Mouse (Mus musculus): ENCODE measurements at regions not wholly inside any gene's neighbourhood (a gene's known extent, or its start where the extent isn't known, plus 50 kb on each side); places are given as distances from the start of the nearest gene placed in this dataset.

- no peak for DNase-seq (ENCODE audit: low read depth, low spot score)
Observed at GRCm38 (mm10) chr6:100107066-100107465, 180.2 kb downstream of the Rybp start.

GRCm38 (mm10) chr6:100100565-100101133 is 186.6 kb downstream of the Rybp start:
- no peak for DNase-seq (ENCODE audit: low read depth, low spot score)

- no peak for DNase-seq (ENCODE audit: low read depth, low spot score)
Observed at GRCm38 (mm10) chr6:100096393-100097125, 190.7 kb downstream of the Rybp start.

- DNase-seq (ENCODE audit: low read depth, low spot score), result no peak
Observed at GRCm38 (mm10) chr6:100094653-100095217, 192.6 kb downstream of the Rybp start.

- no peak for DNase-seq (ENCODE audit: low read depth, low spot score)
Observed at GRCm38 (mm10) chr6:100092870-100093269, 194.4 kb downstream of the Rybp start.

DNA sequence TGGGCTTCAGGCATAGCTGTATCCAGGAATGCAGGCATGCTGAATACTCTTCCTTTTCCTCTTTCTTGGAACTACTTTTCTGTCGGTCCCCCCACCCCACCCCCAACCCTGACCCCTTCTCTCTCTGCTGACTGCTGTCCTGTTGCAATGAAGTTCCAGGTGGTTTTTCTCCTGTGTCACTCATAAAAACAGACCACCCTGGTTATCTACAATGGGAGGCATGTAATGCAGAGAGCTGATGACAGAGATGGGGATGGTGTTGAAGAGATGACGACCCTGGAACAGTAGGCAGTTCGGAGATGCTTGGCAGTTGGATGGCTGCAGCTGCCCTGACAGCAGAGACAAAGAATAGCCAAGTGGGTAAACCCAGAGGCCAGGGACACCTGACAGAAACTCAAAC is 195.5 kb downstream of the Rybp start:
- no peak for DNase-seq (ENCODE audit: low read depth, low spot score)

DNA sequence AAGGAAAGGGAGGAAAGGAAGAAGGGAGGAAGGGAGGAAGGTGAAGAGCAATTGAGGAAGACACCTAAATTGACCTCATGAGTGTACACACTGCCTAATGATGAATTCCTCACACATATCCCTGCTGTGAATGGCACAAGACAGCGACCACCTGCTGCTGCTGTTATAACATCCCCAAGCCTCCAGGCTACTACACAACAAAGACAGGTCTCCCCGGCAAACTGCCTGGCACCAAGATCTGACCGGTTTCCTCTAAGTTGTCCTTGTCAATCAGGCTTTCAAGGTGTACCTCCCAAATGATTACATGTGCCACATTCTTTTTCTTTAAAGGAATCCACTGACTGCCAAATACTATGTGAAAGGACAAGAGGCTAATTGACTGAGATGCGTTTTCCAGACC is 198.7 kb downstream of the Rybp start:
- no peak for DNase-seq (ENCODE audit: low read depth, low spot score)

GRCm38 (mm10) chr6:100086807-100087206 is 200.5 kb downstream of the Rybp start:
- DNase-seq (ENCODE audit: low read depth, low spot score), result peak; percentile 56

GRCm38 (mm10) chr6:100085981-100086380 is 201.3 kb downstream of the Rybp start:
- peak; percentile 74 for DNase-seq (ENCODE audit: low read depth, low spot score)

DNA sequence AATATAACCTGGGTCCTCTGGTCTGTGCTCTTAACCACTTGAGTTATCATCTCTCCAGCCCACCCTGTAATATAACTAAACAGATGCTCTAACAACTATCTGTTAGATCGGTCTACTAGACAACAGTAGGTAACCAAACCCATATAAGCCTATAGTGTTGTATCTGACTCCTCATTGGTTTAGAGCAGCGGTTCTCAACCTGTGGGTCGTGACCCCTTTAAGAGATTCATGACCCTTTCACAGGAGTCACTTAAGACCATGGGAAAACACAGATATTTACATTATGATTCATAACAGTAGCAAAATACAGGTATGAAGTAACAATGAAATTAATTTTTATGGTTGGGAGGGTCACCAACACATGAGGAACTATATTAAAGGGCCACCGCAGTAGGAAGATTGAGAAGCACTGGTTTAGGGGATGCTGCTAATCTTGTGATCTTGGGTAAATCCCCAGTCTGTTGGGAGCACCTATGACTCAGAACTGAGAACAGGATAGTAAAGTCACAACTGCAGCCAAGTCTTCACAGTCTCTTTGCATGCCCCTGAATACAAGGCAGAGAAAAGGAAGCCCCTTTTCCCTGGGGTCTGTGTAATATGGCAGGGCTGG is 203.3 kb downstream of the Rybp start:
- peak; percentile 13 for DNase-seq (ENCODE audit: low read depth, low spot score)

GRCm38 (mm10) chr6:100083127-100083526 is 204.2 kb downstream of the Rybp start:
- peak; percentile 31 for DNase-seq (ENCODE audit: low read depth, low spot score)

DNA sequence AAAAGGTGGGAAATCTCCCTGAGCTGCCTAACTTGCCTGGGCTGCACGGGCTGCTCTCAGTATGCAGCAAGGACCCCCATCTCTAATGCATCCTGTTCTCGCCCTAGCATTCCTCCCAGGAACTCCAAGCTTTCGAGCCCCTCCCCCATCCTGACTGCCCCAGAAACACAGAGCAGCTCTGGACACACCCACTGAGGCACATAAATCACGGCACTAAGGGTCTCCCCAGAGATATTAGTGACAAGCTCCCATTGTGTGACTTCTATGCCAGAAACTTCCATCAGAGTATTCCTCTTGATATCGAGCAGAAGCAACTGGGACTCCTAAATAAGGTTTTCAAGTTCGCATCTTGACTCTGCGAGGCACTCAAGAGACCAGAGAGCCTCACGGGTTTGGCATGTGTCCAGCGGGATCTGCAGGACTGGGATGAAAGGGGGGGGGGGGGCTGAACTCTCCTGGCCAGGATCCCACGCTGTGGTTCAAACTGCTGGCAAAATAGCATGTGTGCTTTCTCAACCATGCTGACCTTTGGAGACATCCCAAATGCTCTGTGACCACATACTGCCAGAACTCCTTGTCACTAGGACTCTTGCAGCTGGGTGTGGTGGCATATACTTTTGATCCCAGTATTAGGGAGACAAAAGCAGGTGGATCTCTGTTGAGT is 212.5 kb downstream of the Rybp start:
- DNase-seq (ENCODE audit: low read depth, low spot score), result no peak

DNA sequence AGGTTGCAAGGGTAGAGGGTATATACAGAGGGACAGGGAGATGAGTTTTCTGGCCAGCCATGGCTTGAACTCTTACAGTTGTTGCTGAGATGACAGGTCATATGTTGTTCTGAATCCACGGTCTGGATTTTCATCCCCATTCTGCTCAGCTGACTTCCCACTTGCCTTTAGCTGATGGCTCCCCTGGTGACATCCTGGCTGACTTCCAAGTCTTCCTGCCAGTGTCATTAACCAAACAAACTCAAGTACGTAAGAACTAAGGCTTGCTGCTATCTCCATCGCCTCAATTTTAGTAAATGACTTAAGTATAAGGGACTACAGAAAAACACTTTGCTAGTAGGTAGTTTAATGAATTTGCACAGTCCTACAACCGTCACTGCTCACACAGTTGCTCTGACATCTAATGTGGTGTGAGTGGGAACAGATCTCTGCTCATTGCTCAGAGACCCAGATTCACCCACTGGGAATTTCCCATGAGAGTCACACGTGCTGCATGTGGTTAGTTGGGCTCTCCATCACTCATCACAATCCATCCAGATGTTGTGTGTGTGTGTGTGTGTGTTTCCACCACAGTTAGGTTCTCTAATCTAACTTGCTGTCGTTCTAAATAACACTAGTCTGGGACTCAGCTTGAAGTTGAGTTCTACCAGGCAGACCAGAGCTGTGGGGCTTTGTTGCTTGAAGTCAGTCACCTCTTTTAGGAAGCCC is 214.9 kb downstream of the Rybp start:
- no peak for DNase-seq (ENCODE audit: low read depth, low spot score)

DNA sequence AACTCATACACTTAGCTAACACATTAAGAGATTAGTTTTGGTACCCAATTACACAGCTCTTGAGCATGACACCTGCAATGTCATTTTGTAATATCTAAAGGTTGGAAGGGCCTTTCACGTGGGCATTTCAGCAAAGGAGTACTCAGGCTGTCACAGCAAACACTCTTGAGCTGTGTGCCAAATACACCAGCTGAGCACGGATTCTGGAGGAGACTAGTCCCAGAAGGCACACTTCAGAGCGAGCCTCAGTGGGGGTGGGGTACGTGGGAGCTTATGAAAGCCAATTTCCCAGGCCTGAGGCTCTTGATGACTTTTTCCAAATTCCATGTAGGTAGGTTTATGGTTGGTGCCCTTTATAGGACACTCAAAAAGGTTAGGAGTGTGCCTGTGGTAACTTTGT is 218.1 kb downstream of the Rybp start:
- DNase-seq (ENCODE audit: low read depth, low spot score), result no peak

DNA sequence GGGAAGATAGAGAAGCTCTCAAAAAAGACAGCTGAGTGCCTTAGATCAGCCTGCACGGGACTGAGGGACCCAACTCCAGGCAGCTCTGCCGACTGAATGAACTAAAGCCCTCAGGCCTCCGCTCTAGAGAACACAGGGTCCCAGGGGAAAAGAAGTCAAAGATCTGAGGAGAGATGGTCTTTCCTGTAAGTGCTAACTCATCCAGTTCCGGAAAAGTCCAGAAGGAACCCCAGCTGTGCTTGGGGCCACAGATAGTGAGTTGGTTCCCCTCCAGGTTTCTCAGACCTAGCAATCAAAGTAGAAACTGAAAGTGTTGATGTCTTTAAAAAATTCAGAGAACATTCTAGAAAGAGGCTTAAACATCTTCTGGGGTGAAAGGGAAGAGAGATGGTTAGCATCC is 220.0 kb downstream of the Rybp start:
- no peak for DNase-seq (ENCODE audit: low read depth, low spot score)

DNA sequence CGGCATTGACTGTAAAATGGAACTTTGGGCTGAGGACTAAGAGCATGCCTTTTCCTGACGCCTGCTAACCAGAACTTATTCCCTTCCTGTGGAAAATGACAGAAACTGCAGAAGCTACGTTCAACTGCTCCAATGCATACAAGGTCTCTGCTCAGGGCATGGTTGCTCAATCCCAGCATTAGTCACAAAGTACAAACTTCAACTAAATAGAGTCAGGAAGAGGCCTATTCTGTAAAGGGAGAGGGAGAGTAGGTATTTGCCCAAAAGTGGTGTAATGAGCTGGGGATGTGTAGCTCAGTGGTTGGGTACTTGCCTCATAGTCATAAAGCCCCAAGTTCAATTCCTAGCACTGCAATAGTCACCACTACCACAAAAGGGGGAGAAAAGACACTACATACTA is 221.7 kb downstream of the Rybp start:
- no peak for DNase-seq (ENCODE audit: low read depth, low spot score)

DNA sequence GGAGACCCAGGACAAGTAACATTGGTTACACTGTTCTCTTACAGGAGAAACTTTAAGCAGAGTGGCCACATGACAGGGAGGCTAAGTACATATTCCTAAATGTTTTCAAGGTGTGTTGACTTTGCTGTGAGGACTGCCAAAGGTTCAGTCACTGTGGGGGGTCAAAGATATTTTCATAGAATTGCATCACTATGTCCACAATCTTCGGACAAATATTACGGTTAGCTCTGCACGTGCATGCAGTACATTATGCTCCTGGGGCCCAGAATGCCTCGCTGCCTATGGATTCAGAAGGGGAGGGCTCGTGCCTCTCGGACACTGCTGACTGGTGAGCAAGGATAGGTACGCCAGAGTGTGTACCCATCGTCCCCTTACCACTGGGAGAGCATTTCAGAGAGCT is 224.3 kb downstream of the Rybp start:
- DNase-seq (ENCODE audit: low read depth, low spot score), result no peak

GRCm38 (mm10) chr6:100059803-100060202 is 227.5 kb downstream of the Rybp start:
- DNase-seq (ENCODE audit: low read depth, low spot score), result no peak

DNA sequence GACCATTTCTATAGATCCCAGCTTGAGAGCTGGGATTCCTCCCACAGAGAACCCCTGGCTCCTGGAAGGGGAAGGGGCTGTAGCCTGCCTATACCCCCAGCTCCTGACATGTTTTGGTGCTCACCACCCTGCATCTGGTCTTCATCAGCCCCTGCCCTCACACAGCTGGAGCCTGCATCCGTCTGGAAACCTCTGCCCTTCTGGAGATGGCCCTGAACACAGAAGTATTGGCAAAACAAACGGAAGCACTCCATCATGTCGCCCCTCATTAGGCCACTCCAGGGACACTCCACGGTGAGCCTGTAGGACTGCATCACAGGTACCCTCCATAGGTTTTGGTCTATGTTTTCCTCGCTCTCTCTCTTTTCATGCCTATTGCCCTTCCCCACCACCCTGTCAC is 231.3 kb downstream of the Rybp start:
- DNase-seq (ENCODE audit: low read depth, low spot score), result no peak

GRCm38 (mm10) chr6:100052955-100053795 is 234.1 kb downstream of the Rybp start:
- DNase-seq (ENCODE audit: low read depth, low spot score), result no peak

DNA sequence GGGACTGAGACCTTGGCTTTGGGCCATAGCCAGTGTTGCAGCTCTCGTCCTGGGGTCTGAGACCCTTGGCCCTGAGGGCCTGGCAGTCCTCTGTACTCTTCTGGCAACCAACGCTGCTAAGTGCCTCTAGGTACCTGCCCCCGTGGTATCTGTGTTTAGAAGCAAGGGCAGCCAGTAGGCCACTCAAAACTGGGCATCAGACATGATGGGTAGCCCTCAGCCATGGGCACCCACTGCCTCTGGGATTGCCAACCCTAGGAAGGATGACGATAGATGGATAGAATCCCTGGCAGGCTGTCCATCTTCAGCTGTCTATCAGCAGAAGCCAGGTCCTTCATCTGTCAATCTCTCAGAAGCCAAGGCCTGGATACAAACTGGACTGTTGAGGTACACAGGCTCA is 234.9 kb downstream of the Rybp start:
- no peak for DNase-seq (ENCODE audit: low read depth, low spot score)
